In genomic region chr11:115904956-115905790, GRCm38 (mm10) we compare ENCODE assay signal across 7 mouse cellular contexts. TPM values are rescaled to one million over a fixed set of nuclear protein-coding genes. Genes with fewer than 3 reads are reported as not detected.
A peak's percentile ranks its signal among the peaks of the same experiment; 100 is the strongest.
DNase-seq lines count a peak whose midpoint lies in the region; ATAC-seq and TF ChIP-seq lines count a peak whose summit lies in the region.

No protein-coding gene starts in this region.

- no peak for TF ChIP-seq EP300 in heart, postnatal 0 days (IDR thresholded peaks at IDR 0.05; ENCODE audit: low read depth)

- H3K9ac ChIP-seq in lung, embryonic 14.5 days, result 0 out of 2 replicates have a peak overlapping the region, but pooled peaks have one; percentile 8
- H3K9ac ChIP-seq in heart, postnatal 0 days (replicated peaks; ENCODE audit: low read depth, low read length), result 0 out of 2 replicates have a peak overlapping the region, but pooled peaks have one; percentile 34
- H3K9ac ChIP-seq in midbrain, embryonic 14.5 days (replicated peaks; ENCODE audit: low read length), result peak overlapping the region; percentile 3; the same call in 1 of the 2 replicates

- peak; percentile 50 for ATAC-seq in lung, embryonic 14.5 days (ENCODE audit: insufficient read depth)
- no peak for ATAC-seq in heart, postnatal 0 days (ENCODE audit: insufficient read depth, low read depth)
- no peak for ATAC-seq in midbrain, embryonic 14.5 days (ENCODE audit: low FRiP score, low TSS enrichment)

- H3K27me3 ChIP-seq in lung, embryonic 14.5 days (ENCODE audit: insufficient read depth, low read length), result no peaks in the 10 kb centered on the region
- no peaks in the 10 kb centered on the region for H3K27me3 ChIP-seq in heart, postnatal 0 days (ENCODE audit: control insufficient read depth, insufficient read depth, low read length)
- no peaks in the 10 kb centered on the region for H3K27me3 ChIP-seq in midbrain, embryonic 14.5 days (ENCODE audit: control insufficient read depth, insufficient read depth, low read length)

- peak overlapping the region; percentile 77 for H3K27ac ChIP-seq in lung, embryonic 14.5 days (ENCODE audit: low read depth)
- peak overlapping the region; percentile 98; the same call in 1 of the 2 replicates for H3K27ac ChIP-seq in heart, postnatal 0 days (ENCODE audit: low read depth)
- H3K27ac ChIP-seq in layer of hippocampus, adult 2 months, result peak overlapping the region; percentile 88
- H3K27ac ChIP-seq in midbrain, embryonic 14.5 days (replicated peaks; ENCODE audit: low read depth, low read length), result no peak overlapping the region

- 0 out of 2 replicates have a peak, but pooled peaks cover 3% of the 10 kb centered on the region for H3K36me3 ChIP-seq in lung, embryonic 14.5 days (ENCODE audit: insufficient read depth)
- H3K36me3 ChIP-seq in heart, postnatal 0 days (replicated peaks; ENCODE audit: control insufficient read depth, insufficient read depth, low read length), result peaks cover 30% of the 10 kb centered on the region
- peaks cover 7% of the 10 kb centered on the region; the same call in 1 of the 2 replicates for H3K36me3 ChIP-seq in midbrain, embryonic 14.5 days (ENCODE audit: control insufficient read depth, insufficient read depth, low read length)

- H3K4me1 ChIP-seq in lung, embryonic 14.5 days (ENCODE audit: insufficient read depth), result peaks cover 36% of the 10 kb centered on the region
- peaks cover 42% of the 10 kb centered on the region for H3K4me1 ChIP-seq in heart, postnatal 0 days (ENCODE audit: control insufficient read depth, insufficient read depth)
- no peaks in the 10 kb centered on the region for H3K4me1 ChIP-seq in midbrain, embryonic 14.5 days (ENCODE audit: control insufficient read depth, insufficient read depth, low read length)

- 43% methylated on average over 16 of the region's 16 CpGs for WGBS in lung, embryonic 14.5 days
- WGBS in heart, postnatal 0 days, result 62% methylated on average over 16 of the region's 16 CpGs
- 40% methylated on average over 16 of the region's 16 CpGs for WGBS in midbrain, embryonic 14.5 days

- H3K4me3 ChIP-seq in lung, embryonic 14.5 days (ENCODE audit: low read depth, low read length), result peak overlapping the region; percentile 4; the same call in 1 of the 2 replicates
- H3K4me3 ChIP-seq in heart, postnatal 0 days (ENCODE audit: low read depth, low read length), result no peak overlapping the region
- peak overlapping the region; percentile 45 for H3K4me3 ChIP-seq in layer of hippocampus, adult 2 months
- H3K4me3 ChIP-seq in midbrain, embryonic 14.5 days (replicated peaks; ENCODE audit: low read depth, low read length), result no peak overlapping the region

- peak; percentile 24; the same call in 1 of the 2 replicates for TF ChIP-seq CTCF in lung, embryonic 14.5 days (IDR thresholded peaks at IDR 0.05; ENCODE audit: low read depth)
- TF ChIP-seq CTCF in heart, postnatal 0 days (IDR thresholded peaks at IDR 0.05; ENCODE audit: low read depth), result no peak
- 0 out of 2 replicates have a peak, but pooled peaks have one; percentile 15 for TF ChIP-seq CTCF in layer of hippocampus, adult 2 months (conservative IDR thresholded peaks at IDR 0.05)

- no peaks in the 10 kb centered on the region for H3K9me3 ChIP-seq in lung, embryonic 14.5 days (ENCODE audit: low read depth, low read length)
- no peaks in the 10 kb centered on the region for H3K9me3 ChIP-seq in heart, postnatal 0 days (replicated peaks; ENCODE audit: control insufficient read depth, low read length)
- H3K9me3 ChIP-seq in midbrain, embryonic 14.5 days (ENCODE audit: control insufficient read depth, low read length), result no peaks in the 10 kb centered on the region

- peak overlapping the region; percentile 37; the same call in 1 of the 2 replicates for H3K4me2 ChIP-seq in lung, embryonic 14.5 days
- no peak overlapping the region for H3K4me2 ChIP-seq in heart, postnatal 0 days (ENCODE audit: low read depth, low read length)
- no peak overlapping the region for H3K4me2 ChIP-seq in midbrain, embryonic 14.5 days (ENCODE audit: low read length)

- peak; percentile 66 for DNase-seq in lung, embryonic 14.5 days
- no peak for DNase-seq in lung, postnatal 25 days (ENCODE audit: low spot score)
- no peak for DNase-seq in heart, postnatal 0 days (ENCODE audit: low spot score)
- peak; percentile 39 to 55 for DNase-seq in layer of hippocampus, adult 2 months (ENCODE audit: low spot score in 2 of 2)
- no peak for DNase-seq in midbrain, embryonic 14.5 days
- no peak for DNase-seq in right cerebral cortex, postnatal 10 days (ENCODE audit: low spot score in 2 of 2)
- no peak for DNase-seq in cerebellum, postnatal 14 days

RNA-seq across cellular contexts. Expression of gene Smim5, which starts 5.4 kb away (rescaled TPM):
- 1.9 and 3.2 TPM in 2 replicates for polyA plus RNA-seq in lung, embryonic 14.5 days (2014; fragmentation: Nextera tagmentation; extraction: Ambion mirVana)
- total RNA-seq in heart, postnatal 0 days (2014; rRNA removed; ENCODE audit: low replicate concordance), result 57.5 and 83.0 TPM in 2 replicates
- polyA plus RNA-seq in heart, postnatal 0 days (2015; fragmentation: Nextera tagmentation; extraction: Ambion mirVana), result 79.3 and 93.3 TPM in 2 replicates
- 1 to 10 TPM in 1 of 2 experiments, under 1 TPM in 1; 0.54 to 1.3 TPM for total RNA-seq in layer of hippocampus, adult 2 months (2021)
- polyA plus RNA-seq in midbrain, embryonic 14.5 days (2014; fragmentation: Nextera tagmentation; extraction: Ambion mirVana), result 0.46 and 1.1 TPM in 2 replicates

RNA-seq across cellular contexts. Expression of gene Smim6, which starts 6.6 kb away (rescaled TPM):
- 11.4 and 12.2 TPM in 2 replicates for polyA plus RNA-seq in lung, embryonic 14.5 days (2014; fragmentation: Nextera tagmentation; extraction: Ambion mirVana)
- not detected in 2 replicates for total RNA-seq in heart, postnatal 0 days (2014; rRNA removed; ENCODE audit: low replicate concordance)
- 0.98 and 1.6 TPM in 2 replicates for polyA plus RNA-seq in heart, postnatal 0 days (2015; fragmentation: Nextera tagmentation; extraction: Ambion mirVana)
- total RNA-seq in layer of hippocampus, adult 2 months (2021), result not detected
- polyA plus RNA-seq in midbrain, embryonic 14.5 days (2014; fragmentation: Nextera tagmentation; extraction: Ambion mirVana), result 0.22 and 0.31 TPM in 2 replicates

RNA-seq across cellular contexts. Expression of gene Sap30bp, which starts 27.9 kb away (rescaled TPM):
- polyA plus RNA-seq in lung, embryonic 14.5 days (2014; fragmentation: Nextera tagmentation; extraction: Ambion mirVana), result 39.1 and 43.5 TPM in 2 replicates
- 11.7 and 17.9 TPM in 2 replicates for total RNA-seq in heart, postnatal 0 days (2014; rRNA removed; ENCODE audit: low replicate concordance)
- polyA plus RNA-seq in heart, postnatal 0 days (2015; fragmentation: Nextera tagmentation; extraction: Ambion mirVana), result 19.0 and 19.6 TPM in 2 replicates
- 10 to 100 TPM; 40.8 to 47.0 TPM for total RNA-seq in layer of hippocampus, adult 2 months (2021)
- polyA plus RNA-seq in midbrain, embryonic 14.5 days (2014; fragmentation: Nextera tagmentation; extraction: Ambion mirVana), result 48.4 and 49.9 TPM in 2 replicates

RNA-seq across cellular contexts. Expression of gene Recql5, which starts 28.1 kb away (rescaled TPM):
- polyA plus RNA-seq in lung, embryonic 14.5 days (2014; fragmentation: Nextera tagmentation; extraction: Ambion mirVana), result 17.8 and 21.7 TPM in 2 replicates
- total RNA-seq in heart, postnatal 0 days (2014; rRNA removed; ENCODE audit: low replicate concordance), result 5.4 and 5.8 TPM in 2 replicates
- polyA plus RNA-seq in heart, postnatal 0 days (2015; fragmentation: Nextera tagmentation; extraction: Ambion mirVana), result 6.2 and 6.3 TPM in 2 replicates
- total RNA-seq in layer of hippocampus, adult 2 months (2021), result 10 to 100 TPM; 36.6 to 39.3 TPM
- 18.0 and 18.4 TPM in 2 replicates for polyA plus RNA-seq in midbrain, embryonic 14.5 days (2014; fragmentation: Nextera tagmentation; extraction: Ambion mirVana)

RNA-seq across cellular contexts. Expression of gene Myo15b, which starts 47.0 kb away (rescaled TPM):
- 0.12 and 0.28 TPM in 2 replicates for polyA plus RNA-seq in lung, embryonic 14.5 days (2014; fragmentation: Nextera tagmentation; extraction: Ambion mirVana)
- total RNA-seq in heart, postnatal 0 days (2014; rRNA removed; ENCODE audit: low replicate concordance), result not detected in 2 replicates
- polyA plus RNA-seq in heart, postnatal 0 days (2015; fragmentation: Nextera tagmentation; extraction: Ambion mirVana), result 0.04 and 0.11 TPM in 2 replicates
- total RNA-seq in layer of hippocampus, adult 2 months (2021), result under 1 TPM; 0.22 to 0.41 TPM
- polyA plus RNA-seq in midbrain, embryonic 14.5 days (2014; fragmentation: Nextera tagmentation; extraction: Ambion mirVana), result 0.15 TPM in 1 of 2 replicates, not detected in the other

Comparison
In these comparisons a context has a peak if more than half of its experiments do, and no peak if none do; other contexts are left out.
1. DNase-seq: peak in lung, embryonic 14.5 days (single experiment) and layer of hippocampus, adult 2 months (2 of 2); none in lung, postnatal 25 days (single experiment), heart, postnatal 0 days (single experiment), midbrain, embryonic 14.5 days (single experiment), right cerebral cortex, postnatal 10 days (0 of 2) and cerebellum, postnatal 14 days (0 of 2).
2. H3K4me3 ChIP-seq: peak in lung, embryonic 14.5 days (single experiment) and layer of hippocampus, adult 2 months (single experiment); none in heart, postnatal 0 days (single experiment) and midbrain, embryonic 14.5 days (single experiment).
3. RNA of gene Smim5, which starts 5.4 kb away (polyA plus RNA-seq): 79.3 to 93.3 TPM in heart, postnatal 0 days; 1.9 to 3.2 TPM in lung, embryonic 14.5 days and 0.46 to 1.1 TPM in midbrain, embryonic 14.5 days; every median in the first group is over 10 times any median in the second.
4. Peak in every context shown above with its lines, with median percentiles within 50 percentile points of each other: H3K9ac ChIP-seq.